Mouse (Mus musculus): ENCODE data around the gene Ahsa1.
"Not testable (repeated sequence)": the region's sequence is repeated elsewhere in the genome, so short reads cannot be mapped to it uniquely, and the experiment has no call there.

Gene Ahsa1

DNA sequence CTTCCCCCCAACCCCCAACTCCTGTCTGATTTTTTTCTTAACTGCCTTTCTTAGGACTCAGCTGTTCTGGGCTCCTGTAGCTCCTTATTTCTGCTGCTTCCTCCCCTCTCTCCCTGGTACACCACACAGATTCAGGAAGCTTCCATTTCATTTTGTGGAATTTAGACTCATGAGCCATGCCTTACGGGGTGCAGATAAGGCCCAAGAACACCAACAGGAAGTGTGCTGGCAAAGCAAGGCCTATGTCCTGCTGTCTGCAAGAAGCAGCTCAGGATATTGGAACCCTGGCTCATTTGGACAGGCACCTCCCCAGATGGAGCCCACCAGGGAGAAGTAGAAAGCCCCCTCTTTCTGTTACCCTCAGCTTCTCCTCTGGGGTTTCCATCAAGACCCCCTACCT, 15.5 kb downstream of the Ahsa1 start:
- peak; percentile 45 for DNase-seq (ENCODE audit: low read depth)

- DNase-seq (ENCODE audit: low read depth), result no peak
Measured at GRCm38 (mm10) chr12:87282743-87283142, 16.5 kb downstream of the Ahsa1 start.

DNA sequence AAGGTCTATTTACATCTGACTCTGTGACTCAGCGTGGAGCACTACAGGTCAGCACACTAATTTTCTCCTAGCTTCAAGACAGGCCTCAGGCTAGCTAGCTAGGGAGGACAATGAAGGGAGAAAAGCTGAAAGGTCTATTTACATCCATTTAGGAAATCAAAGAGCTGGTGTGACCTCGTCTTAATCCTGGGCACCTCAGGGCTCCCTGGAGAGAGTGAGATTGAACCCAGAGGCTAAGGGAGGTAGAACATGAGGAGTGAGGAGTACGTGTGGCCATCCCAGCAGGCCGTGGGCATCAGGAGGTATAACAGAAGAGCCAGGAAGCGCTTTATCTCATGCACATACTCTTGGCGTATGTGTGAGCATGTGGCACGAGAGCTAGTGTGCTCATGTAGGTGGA, 17.4 kb downstream of the Ahsa1 start:
- no peak for DNase-seq (ENCODE audit: low read depth)

DNA sequence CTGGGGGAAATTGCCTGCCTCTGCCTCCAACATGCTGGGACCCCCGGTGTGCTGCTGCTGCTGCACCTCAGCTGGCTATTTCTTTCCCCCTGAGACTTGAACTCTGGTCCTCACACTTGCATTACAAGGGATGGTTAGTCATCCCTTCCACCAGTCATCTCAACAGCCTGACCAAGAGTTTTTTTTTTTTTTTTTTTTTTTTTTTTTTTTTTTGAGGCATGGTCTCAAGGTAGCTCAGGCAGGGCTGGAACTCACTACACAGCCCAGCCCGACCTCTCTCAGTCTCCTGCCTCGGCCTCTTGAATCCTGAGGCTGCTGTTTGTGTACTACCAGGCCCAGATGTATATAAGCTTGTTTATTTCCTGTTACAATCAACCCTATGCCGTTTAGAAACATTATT, 18.0 kb downstream of the Ahsa1 start:
- no peak for DNase-seq (ENCODE audit: low read depth)

DNA sequence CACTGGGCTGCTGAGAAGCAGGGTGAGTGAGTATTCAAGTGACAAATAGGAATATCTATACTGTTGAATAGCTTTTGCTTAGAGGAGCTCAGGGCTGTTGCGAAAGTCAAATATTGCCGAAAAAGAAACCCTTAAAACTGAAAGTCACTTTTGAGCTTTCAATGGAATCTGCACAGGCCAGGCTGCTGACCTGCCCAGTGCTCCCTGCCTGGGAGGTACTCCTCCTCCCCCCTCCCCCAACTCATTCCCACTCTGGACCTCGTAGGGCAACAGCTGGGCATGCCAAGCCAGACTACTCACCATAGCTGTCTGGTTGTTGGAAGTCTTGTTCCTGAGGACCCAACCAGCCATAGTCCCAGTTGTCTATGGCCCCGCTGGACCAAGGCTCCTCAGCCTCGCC, 18.4 kb downstream of the Ahsa1 start:
- peak; percentile 37 for DNase-seq (ENCODE audit: low read depth)

- DNase-seq (ENCODE audit: low read depth), result no peak
Measured at GRCm38 (mm10) chr12:87289100-87289499, 22.8 kb downstream of the Ahsa1 start.

- DNase-seq (ENCODE audit: low read depth), result no peak
Measured at GRCm38 (mm10) chr12:87293934-87294333, 27.7 kb downstream of the Ahsa1 start.

DNA sequence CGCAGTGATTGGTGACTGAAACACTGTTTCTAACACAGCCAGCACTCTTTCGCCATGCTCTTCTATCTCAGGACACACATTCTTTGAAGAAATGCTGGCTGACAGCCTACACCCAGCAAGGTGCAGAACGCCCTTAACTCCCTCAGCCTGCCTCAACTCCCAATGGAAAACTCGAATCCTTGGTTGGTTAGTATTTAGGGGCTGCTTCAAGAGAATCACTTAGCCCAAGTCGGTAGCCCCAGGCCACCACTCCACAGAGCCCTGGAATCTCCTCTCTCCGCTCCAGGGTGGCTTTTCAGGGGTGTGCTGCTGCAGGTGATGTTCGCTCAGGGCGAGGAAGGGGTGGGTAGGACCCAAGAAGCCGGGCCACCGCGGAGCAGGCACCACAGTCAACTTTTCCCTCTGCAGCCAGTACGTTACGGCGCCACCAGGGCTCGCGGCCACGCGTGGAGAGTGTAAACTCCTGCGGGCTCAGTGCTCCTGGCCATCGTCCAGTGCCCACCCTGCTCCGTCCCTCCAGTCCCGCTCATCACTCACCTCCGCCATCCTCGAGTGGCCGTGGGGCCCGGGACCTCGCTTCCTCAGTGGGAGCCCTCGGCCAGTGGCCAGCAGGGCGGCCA, 32.9 kb downstream of the Ahsa1 start:
- DNase-seq (ENCODE audit: low read depth), result no peak

GRCm38 (mm10) chr12:87299657-87300440, 33.6 kb downstream of the Ahsa1 start, which contains the start of gene Ism2:
TSS of gene Ism2 (minus strand) at chr12:87299705.
- no peak for DNase-seq (ENCODE audit: low read depth)

DNA sequence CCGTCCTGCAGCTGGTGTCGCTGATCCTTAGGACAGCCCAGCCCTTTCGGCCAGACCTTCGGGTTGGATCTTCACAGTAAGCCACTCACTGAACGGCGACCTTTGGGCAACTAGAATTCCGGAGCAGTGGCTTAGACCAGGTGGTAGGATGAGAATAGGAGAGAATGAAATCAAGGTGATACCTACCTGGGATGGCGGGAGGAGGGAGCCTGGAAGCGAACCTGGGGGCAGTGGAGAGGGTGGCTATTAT, 34.1 kb downstream of the Ahsa1 start:
- DNase-seq (ENCODE audit: low read depth), result no peak

- DNase-seq (ENCODE audit: low read depth), result no peak
Measured at GRCm38 (mm10) chr12:87301189-87301588, 34.9 kb downstream of the Ahsa1 start.

DNA sequence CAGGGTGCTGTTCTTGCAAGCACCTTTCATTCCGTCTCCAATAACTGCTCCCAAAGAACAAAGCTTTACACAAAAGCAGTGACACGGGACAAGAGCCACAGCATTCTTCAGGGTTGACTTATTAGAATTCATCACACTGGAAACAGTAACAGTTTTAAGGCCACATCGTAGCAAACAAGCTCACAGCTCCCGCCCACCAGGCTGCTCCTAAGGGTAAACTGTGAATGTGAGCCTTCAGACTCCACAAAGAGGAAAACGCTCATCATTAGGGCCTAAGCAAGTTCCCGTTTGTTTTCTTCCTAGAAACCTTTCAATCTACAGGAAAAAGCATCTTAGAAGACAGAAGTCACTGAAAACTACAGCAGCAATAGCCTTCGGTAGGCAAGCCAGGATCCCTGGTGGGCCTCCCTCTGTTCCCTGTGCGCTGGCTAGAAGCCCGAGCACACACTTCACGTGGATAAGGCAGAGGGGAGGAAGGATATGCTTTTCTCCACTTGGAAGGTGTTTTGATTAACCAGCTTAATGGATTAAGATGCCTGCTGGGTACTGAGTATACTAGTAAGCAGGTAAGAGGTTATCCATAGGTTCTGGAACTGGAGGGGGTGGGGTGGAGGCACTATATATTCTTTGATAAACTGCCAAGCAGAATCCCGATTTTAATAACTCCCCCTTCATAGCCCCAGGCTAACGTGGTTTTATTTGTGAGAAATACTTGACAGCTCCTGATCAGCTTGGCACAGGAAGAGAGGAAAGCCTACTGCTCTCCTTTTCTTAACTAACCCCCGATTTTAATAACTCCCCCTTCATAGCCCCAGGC, 39.7 kb downstream of the Ahsa1 start:
- no peak for DNase-seq (ENCODE audit: low read depth)

DNA sequence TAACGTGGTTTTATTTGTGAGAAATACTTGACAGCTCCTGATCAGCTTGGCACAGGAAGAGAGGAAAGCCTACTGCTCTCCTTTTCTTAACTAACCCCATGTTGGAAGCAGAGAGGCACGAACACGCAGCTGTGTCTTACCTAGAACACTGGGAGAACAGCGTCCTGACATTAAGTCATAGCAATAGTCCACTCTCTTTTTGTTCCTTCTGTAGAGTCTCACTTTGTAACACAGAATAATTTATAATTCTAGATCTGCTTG, 40.2 kb downstream of the Ahsa1 start:
- not testable (repeated sequence) for DNase-seq (ENCODE audit: low read depth)

- DNase-seq (ENCODE audit: low read depth), result no peak
Measured at GRCm38 (mm10) chr12:87313098-87313497, 46.8 kb downstream of the Ahsa1 start.

DNA sequence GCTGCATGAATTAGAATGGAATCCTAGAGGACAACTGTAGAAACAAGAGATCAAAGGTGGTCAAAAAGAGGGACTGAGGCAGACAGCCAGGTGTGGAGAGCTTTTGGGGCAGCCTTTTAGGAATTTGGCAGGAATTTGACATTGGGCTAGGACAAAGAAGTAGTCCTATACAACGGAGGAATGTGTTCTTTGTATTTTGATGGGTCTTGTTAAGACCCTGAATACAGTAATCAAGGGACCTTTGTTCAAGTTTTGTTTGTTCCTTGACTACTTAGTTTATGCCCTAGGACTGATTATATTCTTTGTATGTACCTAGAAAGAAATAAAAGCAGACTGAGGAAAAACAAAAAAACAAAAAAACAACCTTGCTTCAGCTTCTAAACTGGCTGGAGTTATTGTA, 51.7 kb downstream of the Ahsa1 start:
- no peak for DNase-seq (ENCODE audit: low read depth)

DNA sequence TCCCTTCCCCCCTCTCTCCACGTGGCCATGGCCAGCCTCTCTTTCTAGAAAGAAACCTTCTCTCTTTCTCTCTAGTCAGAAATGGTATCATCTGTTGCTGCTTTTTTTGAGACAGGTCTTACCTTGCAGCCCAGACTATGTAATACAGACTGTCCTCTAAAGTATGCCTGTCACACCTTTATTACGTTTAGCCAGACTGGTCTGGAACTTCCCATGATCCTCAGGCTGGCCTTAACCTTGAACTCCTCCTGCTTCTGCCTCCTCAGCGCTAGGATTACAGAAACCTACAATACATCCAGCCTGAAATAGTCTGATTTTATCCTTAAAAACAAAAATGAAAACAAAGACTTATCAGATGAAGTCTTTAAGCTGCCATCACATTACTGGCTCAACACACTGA, 53.0 kb downstream of the Ahsa1 start:
- no peak for DNase-seq (ENCODE audit: low read depth)
